Mouse (Mus musculus) CH12.LX (cell line): Measurements from ENCODE around the gene Tjp3. TPM values are rescaled to one million over a fixed set of nuclear protein-coding genes. Genes with fewer than 3 reads are reported as not detected.

Experiments
- DNase-seq: peaks from one replicate; pipeline ENCODE4 v3.0.0-alpha.2; 2013; ENCODE audit errors: extremely low read depth
- H3K27ac ChIP-seq: 2 replicates; pipeline ENCODE4 v1.5.1; 2012; ENCODE audit warnings: low read depth, mild to moderate bottlenecking, control low read depth, moderate library complexity; ENCODE audit not compliant: insufficient read depth
- H3K27me3 ChIP-seq: replicated peaks from 2 replicates; pipeline ENCODE3; 2012; ENCODE audit warnings: inconsistent platforms
- H3K36me3 ChIP-seq, 2 experiments: replicated peaks in 1 of 2; 2 replicates each; pipeline versions ENCODE3 to v1.6.1; 2012; ENCODE audit warnings: inconsistent platforms in 1 of 2, low read length in 1 of 2, mild to moderate bottlenecking in 1 of 2, mixed read lengths in 1 of 2, moderate library complexity in 1 of 2; ENCODE audit not compliant: control insufficient read depth in 1 of 2, insufficient read depth in 1 of 2
- H3K4me1 ChIP-seq, 2 experiments: 2 replicates each; pipeline ENCODE4 v1.6.1; 2012; ENCODE audit warnings: inconsistent platforms in 1 of 2, moderate library complexity in 1 of 2; ENCODE audit not compliant: insufficient read depth in 2 of 2, control insufficient read depth in 1 of 2
- H3K4me2 ChIP-seq: 2 replicates; pipeline ENCODE4 v1.6.1; 2012; ENCODE audit warnings: low read depth, mild to moderate bottlenecking, control low read depth; ENCODE audit not compliant: poor library complexity, insufficient read depth, severe bottlenecking
- H3K4me3 ChIP-seq, 3 experiments: fragments of 150-350 bp in 1 of 3; sonication (generic) in 1 of 3; replicated peaks in 1 of 3; 2 replicates each; pipeline versions ENCODE3 to v1.5.1; 2011 to 2012; ENCODE audit warnings: low read depth in 2 of 3, low read length in 2 of 3, mild to moderate bottlenecking in 2 of 3, moderate library complexity in 2 of 3, control low read depth in 1 of 3, improper control_type of control experiment in 1 of 3, inconsistent platforms in 1 of 3, mixed read lengths in 1 of 3; ENCODE audit not compliant: poor library complexity in 1 of 3
- H3K79me2 ChIP-seq: replicated peaks from 2 replicates; pipeline ENCODE4 v1.6.1; 2012; ENCODE audit warnings: mild to moderate bottlenecking, moderate library complexity; ENCODE audit not compliant: control insufficient read depth, poor library complexity, insufficient read depth, severe bottlenecking; ENCODE audit errors: extremely low read depth
- H3K9ac ChIP-seq: 2 replicates; pipeline ENCODE4 v1.6.1; 2012; ENCODE audit warnings: low read depth, mild to moderate bottlenecking, control low read depth, moderate library complexity; ENCODE audit not compliant: insufficient read depth
- H3K9me3 ChIP-seq: replicated peaks from 2 replicates; pipeline ENCODE3; 2012; ENCODE audit warnings: low read length, inconsistent platforms, mixed read lengths
- CHD2 ChIP-seq: IDR thresholded peaks from 2 replicates; pipeline ENCODE4 v1.6.1; 2011; ENCODE audit warnings: low read length, improper control_type of control experiment
- CTCF ChIP-seq, 2 experiments: IDR thresholded peaks in 1 of 2; conservative IDR thresholded peaks in 1 of 2; 2 replicates each; pipeline ENCODE4 v1.5.1; 2011 to 2012; ENCODE audit warnings: low read depth in 2 of 2, low read length in 2 of 2, improper control_type of control experiment in 1 of 2, inconsistent platforms in 1 of 2, mild to moderate bottlenecking in 1 of 2, moderate library complexity in 1 of 2
- E2F4 ChIP-seq: IDR thresholded peaks from 2 replicates; pipeline ENCODE4 v1.6.1; 2011; ENCODE audit warnings: low read depth, low read length, improper control_type of control experiment; ENCODE audit not compliant: insufficient replicate concordance
- ELF1 ChIP-seq: IDR thresholded peaks from 2 replicates; pipeline ENCODE4 v1.6.1; 2014; ENCODE audit warnings: low read depth, mild to moderate bottlenecking, inconsistent platforms, low read length, improper control_type of control experiment
- EP300 ChIP-seq: IDR thresholded peaks from 2 replicates; pipeline ENCODE4 v1.6.1; 2011; ENCODE audit warnings: low read length, improper control_type of control experiment
- ETS1 ChIP-seq: conservative IDR thresholded peaks from 2 replicates; pipeline ENCODE4 v1.6.1; 2012; ENCODE audit warnings: low read depth, mild to moderate bottlenecking, inconsistent platforms, low read length, improper control_type of control experiment, moderate library complexity
- KAT2A ChIP-seq: IDR thresholded peaks from 2 replicates; pipeline ENCODE4 v1.6.1; 2012; ENCODE audit warnings: low read length, improper control_type of control experiment, inconsistent platforms; ENCODE audit not compliant: insufficient replicate concordance
- MAX ChIP-seq: IDR thresholded peaks from 2 replicates; pipeline ENCODE4 v1.6.1; 2011; ENCODE audit warnings: low read length, improper control_type of control experiment
- MAZ ChIP-seq: IDR thresholded peaks from 2 replicates; pipeline ENCODE4 v1.6.1; 2012; ENCODE audit warnings: low read depth, mild to moderate bottlenecking, inconsistent platforms, low read length, improper control_type of control experiment, moderate library complexity
- MEF2A ChIP-seq: IDR thresholded peaks from 2 replicates; pipeline ENCODE4 v1.6.1; 2014; ENCODE audit warnings: low read depth, mild to moderate bottlenecking, inconsistent platforms, low read length, improper control_type of control experiment, borderline replicate concordance
- MXI1 ChIP-seq: IDR thresholded peaks from 2 replicates; pipeline ENCODE4 v1.6.1; 2011; ENCODE audit warnings: mild to moderate bottlenecking, low read depth, low read length, improper control_type of control experiment
- MYC ChIP-seq: IDR thresholded peaks from 2 replicates; pipeline ENCODE4 v1.6.1; 2011; ENCODE audit warnings: low read depth, mild to moderate bottlenecking, improper control_type of control experiment, low read length
- NELFE ChIP-seq: IDR thresholded peaks from 2 replicates; pipeline ENCODE4 v1.6.1; 2011; ENCODE audit warnings: low read depth, low read length, improper control_type of control experiment
- RAD21 ChIP-seq: IDR thresholded peaks from 2 replicates; pipeline ENCODE4 v1.6.1; 2011; ENCODE audit warnings: low read depth, mild to moderate bottlenecking, low read length, improper control_type of control experiment, moderate library complexity
- SIN3A ChIP-seq: IDR thresholded peaks from 2 replicates; pipeline ENCODE4 v1.6.1; 2012; ENCODE audit warnings: low read length, improper control_type of control experiment, inconsistent platforms
- SMC3 ChIP-seq: IDR thresholded peaks from 2 replicates; pipeline ENCODE4 v1.6.1; 2011; ENCODE audit warnings: low read depth, low read length, improper control_type of control experiment
- UBTF ChIP-seq: IDR thresholded peaks from 2 replicates; pipeline ENCODE4 v1.6.1; 2012; ENCODE audit warnings: low read depth, mild to moderate bottlenecking, inconsistent platforms, low read length, improper control_type of control experiment, moderate library complexity
- USF1 ChIP-seq: IDR thresholded peaks from 2 replicates; pipeline ENCODE4 v1.6.1; 2014; ENCODE audit warnings: low read depth, mild to moderate bottlenecking, inconsistent platforms, low read length, improper control_type of control experiment
- USF2 ChIP-seq: conservative IDR thresholded peaks from 2 replicates; pipeline ENCODE4 v1.6.1; 2011; ENCODE audit warnings: low read depth, low read length, improper control_type of control experiment
- ZC3H11A ChIP-seq: IDR thresholded peaks from 2 replicates; pipeline ENCODE4 v1.6.1; 2012; ENCODE audit warnings: low read depth, mild to moderate bottlenecking, inconsistent platforms, low read length, improper control_type of control experiment
- ZMIZ1 ChIP-seq: IDR thresholded peaks from 2 replicates; pipeline ENCODE4 v1.6.1; 2012; ENCODE audit warnings: low read depth, mild to moderate bottlenecking, inconsistent platforms, low read length, improper control_type of control experiment
- dilution Hi-C: fragments of 300-500 bp; cut with MboI; formaldehyde crosslinking; loops from 2 replicates; pipeline ENCODE4 v1.14.3; 2020; ENCODE audit warnings: low sequenced_read_pairs; ENCODE audit not compliant: extremely low pct_unique_long_range_greater_than_20kb, extremely low pct_ligation_motif_present
- in situ Hi-C: fragments of 300-500 bp; cut with MboI; formaldehyde crosslinking; loops from 3 replicates; pipeline ENCODE4 v1.14.3; 2019; ENCODE audit warnings: low sequenced_read_pairs, low pct_ligation_motif_present, low pct_unique_long_range_greater_than_20kb, mixed read lengths
- polyA plus RNA-seq: library from polyadenylated mRNA; unstranded; fragments of >175 nt; gene quantifications from 2 replicates; pipeline ENCODE4 v1.2.1, GENCODE M21; 2012; ENCODE audit warnings: low read depth; ENCODE audit not compliant: insufficient read length
- total RNA-seq, 2 experiments: library from RNA; depleted of rRNA; stranded (reverse); fragments of 300-350 nt in 1 of 2; fragments of >200 nt in 1 of 2; gene quantifications; 2 replicates each; pipeline ENCODE4 v1.2.3; 2012 to 2014

Tjp3 gene
- total and polyA plus RNA-seq, 3 experiments, result 0.42 to 7.2 (median 0.76) TPM

DNA sequence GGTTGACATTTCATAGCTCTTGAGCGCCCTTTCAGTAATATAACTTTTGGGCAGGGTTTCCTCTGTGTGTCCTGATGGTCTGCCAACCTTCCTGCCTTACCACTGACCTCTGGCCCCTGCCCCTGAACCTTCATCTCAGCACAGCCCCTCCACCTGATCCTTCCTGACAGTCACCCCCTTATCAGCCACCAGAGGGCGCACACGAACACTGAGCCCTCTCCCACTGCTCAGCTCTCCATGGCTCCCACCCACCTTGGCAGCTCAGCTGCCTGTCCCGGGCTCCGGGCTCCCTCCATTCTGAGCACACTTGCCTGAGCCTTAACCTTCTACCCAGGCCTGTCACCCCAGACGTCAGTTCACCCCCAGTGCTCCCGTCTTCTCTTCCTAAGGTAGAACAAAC, 2.1 kb downstream of the Tjp3 start:
- peaks cover 6 to 57% of the 10 kb centered on the region in 2 experiments for H3K4me1 ChIP-seq
- peak; percentile 78 for DNase-seq
- no peak overlapping the region for H3K4me2 ChIP-seq

DNA sequence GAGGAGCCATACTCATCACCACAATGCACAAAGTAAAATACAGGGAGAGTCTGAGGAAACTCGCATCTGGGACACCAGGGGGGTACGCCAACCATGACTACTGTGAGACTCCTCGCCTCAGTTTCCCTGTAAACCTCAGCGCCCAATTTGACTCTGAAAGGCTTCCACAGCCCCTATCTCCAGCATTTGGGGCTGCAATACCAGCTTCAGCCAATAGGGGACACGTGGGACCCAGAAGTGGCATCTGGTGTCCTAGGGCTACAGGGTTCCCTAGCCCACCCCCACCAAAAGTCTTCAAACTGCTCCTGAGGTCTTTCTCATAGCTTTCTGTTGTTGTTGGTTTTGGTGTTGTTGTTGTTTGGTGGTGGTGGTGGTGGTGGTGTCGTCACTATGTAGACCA, 2.8 kb downstream of the Tjp3 start:
- dilution Hi-C loops (no loop called here), in situ Hi-C loops (loop anchor here (5.0 kb wide), 1 partner anchor 91 kb away; no protein-coding TSS in a partner anchor)
- Histone ChIP-seq H3K27ac (no peak overlapping the region), H3K4me1 (peaks cover 9 to 55% of the 10 kb centered on the region in 2 experiments; a peak in 3 of 4 replicates), H3K9me3 (no peaks in the 10 kb centered on the region), H3K9ac (no peak overlapping the region), H3K4me2 (no peak overlapping the region), H3K27me3 (peaks cover 19% of the 10 kb centered on the region), H3K4me3 (no peak overlapping the region), H3K36me3 (no peaks in the 10 kb centered on the region), H3K79me2 (peaks cover 4% of the 10 kb centered on the region)
- TF ChIP-seq ZMIZ1, result no peak
- TF ChIP-seq CTCF (conservative IDR thresholded peaks at IDR 0.05 in 1 of 2, IDR thresholded peaks at IDR 0.05 in 1 of 2; ENCODE audit: low read depth in 2 of 2, low read length in 2 of 2), result peak; percentile 60 to 78
- 0 out of 2 replicates have a peak, but pooled peaks have one; percentile 44 for TF ChIP-seq MYC
- peak; percentile 40 for TF ChIP-seq RAD21
- 0 out of 2 replicates have a peak, but pooled peaks have one; percentile 13 for TF ChIP-seq SMC3
- DNase-seq, result no peak

More for the DNA sequence above, 2.1 kb downstream of the Tjp3 start:
- no peak for TF ChIP-seq ELF1
- no peak for TF ChIP-seq USF1
- no peak for TF ChIP-seq MAX
- no peak for TF ChIP-seq NELFE
- no peak for TF ChIP-seq MEF2A
- TF ChIP-seq E2F4, result no peak
- no peak for TF ChIP-seq UBTF
- peak; percentile 86 for TF ChIP-seq SMC3
- TF ChIP-seq MAZ, result no peak
- peak; percentile 42 to 87; a peak in 3 of 4 replicates for TF ChIP-seq CTCF (conservative IDR thresholded peaks at IDR 0.05 in 1 of 2, IDR thresholded peaks at IDR 0.05 in 1 of 2; ENCODE audit: low read depth in 2 of 2, low read length in 2 of 2)
- no peak for TF ChIP-seq EP300
- TF ChIP-seq USF2, result no peak
- no peak for TF ChIP-seq KAT2A
- no peak for TF ChIP-seq CHD2
- TF ChIP-seq RAD21, result peak; percentile 54
- TF ChIP-seq ETS1, result no peak
- TF ChIP-seq ZC3H11A, result no peak
- TF ChIP-seq SIN3A, result no peak
- no peak for TF ChIP-seq MXI1
- dilution Hi-C loops (no loop called here), in situ Hi-C loops (loop anchor here (5.0 kb wide), 1 partner anchor 92 kb away; no protein-coding TSS in a partner anchor)
- Histone ChIP-seq H3K27me3 (peaks cover 12% of the 10 kb centered on the region), H3K9ac (no peak overlapping the region), H3K79me2 (peaks cover 10% of the 10 kb centered on the region), H3K4me3 (no peak overlapping the region), H3K27ac (no peak overlapping the region), H3K36me3 (no peaks in the 10 kb centered on the region), H3K9me3 (no peaks in the 10 kb centered on the region)
